10 mouse cellular contexts compared by ENCODE assay signal in the genomic region with DNA sequence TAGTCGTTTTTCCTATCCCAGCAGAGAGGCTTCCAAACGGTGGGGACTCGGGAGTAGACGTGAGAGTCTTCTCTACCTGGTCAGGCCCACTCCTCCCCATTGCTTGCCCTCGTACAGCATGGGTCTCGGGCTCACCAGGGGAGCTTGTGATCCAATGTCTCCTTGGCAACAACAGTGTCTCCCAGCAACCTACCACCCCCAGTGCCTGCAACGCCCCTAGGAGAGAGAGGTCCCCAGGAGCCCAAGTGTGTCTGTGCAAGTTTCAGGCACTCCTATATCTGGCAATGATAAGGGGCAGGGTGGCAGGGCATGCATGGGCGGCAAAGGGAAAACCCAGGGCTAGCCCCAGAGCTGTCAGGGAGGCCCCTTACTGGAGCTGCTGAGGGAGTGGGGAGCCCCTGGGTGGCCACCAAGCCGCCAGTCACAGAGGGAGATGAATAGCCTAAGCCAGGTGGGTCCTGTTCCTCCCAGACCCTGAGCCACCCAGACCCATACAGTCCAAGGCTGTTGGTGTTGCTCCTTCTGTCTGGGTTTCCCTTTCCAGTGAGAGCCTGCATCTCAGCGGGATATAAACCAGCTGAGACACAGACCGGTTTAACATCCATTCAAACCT. TPM values are rescaled to one million over a fixed set of nuclear protein-coding genes. Genes with fewer than 3 reads are reported as not detected.
DNase-seq lines count a peak whose midpoint lies in the region; ATAC-seq and TF ChIP-seq lines count a peak whose summit lies in the region.
"Had no signal": no experiment of that assay in that cellular context is flagged by ENCODE, and none has a peak within 500 bp of the region (broad histone marks: within the 10 kb centered on the region; RNA-seq: fewer than 3 reads in every experiment).

No protein-coding gene starts in this region.

- 49% methylated on average over 11 of the region's 11 CpGs for WGBS in hindbrain, embryonic 11.5 days
- 40% methylated on average over 11 of the region's 11 CpGs for WGBS in hindbrain, embryonic 12.5 days
- 23% methylated on average over 11 of the region's 11 CpGs for WGBS in midbrain, embryonic 16.5 days
- 67% methylated on average over 11 of the region's 11 CpGs for WGBS in thymus, adult 2 months

- no peak for TF ChIP-seq POLR2A in thymus, adult 2 months (IDR thresholded peaks at IDR 0.05; ENCODE audit: control insufficient read depth, extremely low read depth, insufficient read depth, low read length, poor library complexity)

- no peaks in the 10 kb centered on the region for H3K9me3 ChIP-seq in hindbrain, embryonic 11.5 days (ENCODE audit: control insufficient read depth, low read length)
- H3K9me3 ChIP-seq in hindbrain, embryonic 12.5 days (replicated peaks) = peaks cover 3% of the 10 kb centered on the region; the same call in 1 of the 2 replicates
- no peaks in the 10 kb centered on the region for H3K9me3 ChIP-seq in midbrain, embryonic 16.5 days (replicated peaks; ENCODE audit: control insufficient read depth, low read length, poor library complexity, severe bottlenecking)
- H3K9me3 ChIP-seq: liver, embryonic 15.5 days had no signal

- H3K27ac ChIP-seq in hindbrain, embryonic 11.5 days (ENCODE audit: low read depth, low read length) = 0 out of 2 replicates have a peak overlapping the region, but pooled peaks have one; percentile 70
- no peak overlapping the region for H3K27ac ChIP-seq in hindbrain, embryonic 12.5 days
- H3K27ac ChIP-seq in midbrain, embryonic 16.5 days (ENCODE audit: low read length) = no peak overlapping the region
- no peak overlapping the region for H3K27ac ChIP-seq in gastrocnemius, adult 2 months
- no peak overlapping the region for H3K27ac ChIP-seq in thymus, adult 2 months (ENCODE audit: control insufficient read depth, insufficient read depth, low read length)
- H3K27ac ChIP-seq: liver, embryonic 15.5 days had no signal

- intact Hi-C loops in gastrocnemius, adult 2 months (cut with DNase I) = loop anchor here (5.0 kb wide), 2 partner anchors 59 to 86 kb away; partner anchors contain the start of gene Cbx8

- no peak for ATAC-seq in hindbrain, embryonic 11.5 days (ENCODE audit: low FRiP score)
- ATAC-seq in hindbrain, embryonic 12.5 days (ENCODE audit: low FRiP score) = no peak
- ATAC-seq in midbrain, embryonic 16.5 days = no peak

- H3K27me3 ChIP-seq in hindbrain, embryonic 11.5 days (ENCODE audit: control insufficient read depth, insufficient read depth, low read length) = peaks cover 3% of the 10 kb centered on the region; the same call in 1 of the 2 replicates
- peaks cover 18% of the 10 kb centered on the region for H3K27me3 ChIP-seq in hindbrain, embryonic 12.5 days
- no peaks in the 10 kb centered on the region; the same call in 1 of the 2 replicates for H3K27me3 ChIP-seq in midbrain, embryonic 16.5 days (ENCODE audit: control insufficient read depth, insufficient read depth, low read depth, low read length)
- H3K27me3 ChIP-seq in thymus, adult 2 months (ENCODE audit: control insufficient read depth, insufficient read depth, low read length) = no peaks in the 10 kb centered on the region

- peak; percentile 16 for DNase-seq in adrenal gland, postnatal 14 days
- DNase-seq in adrenal gland, adult 18-20 months (ENCODE audit: low spot score in 2 of 2) = no peak
- DNase-seq in hindbrain, embryonic 11.5 days (ENCODE audit: low spot score) = no peak
- peak; percentile 80 for DNase-seq in A20 (ENCODE audit: low read depth, low spot score)
- DNase-seq in gastrocnemius, adult 2 months = no peak
- no peak for DNase-seq in thymus, adult 2 months
- DNase-seq: cerebellum, adult 9-11 months had no signal

- H3K4me2 ChIP-seq in hindbrain, embryonic 11.5 days (replicated peaks; ENCODE audit: low read depth, low read length) = no peak overlapping the region
- H3K4me2 ChIP-seq in hindbrain, embryonic 12.5 days (replicated peaks) = no peak overlapping the region
- H3K4me2 ChIP-seq in midbrain, embryonic 16.5 days (ENCODE audit: low read length) = no peak overlapping the region
- H3K4me2 ChIP-seq: liver, embryonic 15.5 days had no signal

- TF ChIP-seq CTCF in gastrocnemius, adult 2 months (IDR thresholded peaks at IDR 0.05) = no peak
- no peak for TF ChIP-seq CTCF in thymus, adult 2 months (IDR thresholded peaks at IDR 0.05; ENCODE audit: borderline replicate concordance, control insufficient read depth, extremely low read depth, insufficient read depth, low read length, poor library complexity)

- 0 out of 2 replicates have a peak overlapping the region, but pooled peaks have one; percentile 7 for H3K9ac ChIP-seq in hindbrain, embryonic 11.5 days (ENCODE audit: low read depth, low read length)
- no peak overlapping the region for H3K9ac ChIP-seq in hindbrain, embryonic 12.5 days
- H3K9ac ChIP-seq in midbrain, embryonic 16.5 days (ENCODE audit: low read depth, low read length) = peak overlapping the region; percentile 31; the same call in 1 of the 2 replicates
- H3K9ac ChIP-seq: liver, embryonic 15.5 days had no signal

- peaks cover 17% of the 10 kb centered on the region for H3K4me1 ChIP-seq in hindbrain, embryonic 11.5 days (replicated peaks; ENCODE audit: control insufficient read depth, insufficient read depth, low read length)
- peaks cover 52% of the 10 kb centered on the region for H3K4me1 ChIP-seq in hindbrain, embryonic 12.5 days
- peaks cover 38% of the 10 kb centered on the region for H3K4me1 ChIP-seq in midbrain, embryonic 16.5 days (ENCODE audit: control insufficient read depth, insufficient read depth, low read length)
- peaks cover 19% of the 10 kb centered on the region for H3K4me1 ChIP-seq in thymus, adult 2 months (replicated peaks; ENCODE audit: control insufficient read depth, insufficient read depth, low read length)

- H3K4me3 ChIP-seq in hindbrain, embryonic 11.5 days (ENCODE audit: low read depth, low read length) = no peak overlapping the region
- no peak overlapping the region for H3K4me3 ChIP-seq in hindbrain, embryonic 12.5 days
- no peak overlapping the region for H3K4me3 ChIP-seq in midbrain, embryonic 16.5 days (ENCODE audit: low read depth, low read length)
- H3K4me3 ChIP-seq in gastrocnemius, adult 2 months = no peak overlapping the region
- H3K4me3 ChIP-seq in thymus, adult 2 months (ENCODE audit: control insufficient read depth, insufficient read depth, low read length) = no peak overlapping the region
- H3K4me3 ChIP-seq: liver, embryonic 15.5 days had no signal

- no peaks in the 10 kb centered on the region for H3K36me3 ChIP-seq in hindbrain, embryonic 11.5 days (ENCODE audit: control insufficient read depth, insufficient read depth, low read length)
- no peaks in the 10 kb centered on the region for H3K36me3 ChIP-seq in hindbrain, embryonic 12.5 days
- H3K36me3 ChIP-seq in midbrain, embryonic 16.5 days (ENCODE audit: control insufficient read depth, insufficient read depth, low read length) = no peaks in the 10 kb centered on the region
- H3K36me3 ChIP-seq in thymus, adult 2 months (ENCODE audit: control insufficient read depth, insufficient read depth, low read length) = no peaks in the 10 kb centered on the region
- H3K36me3 ChIP-seq: liver, embryonic 15.5 days had no signal

RNA-seq across cellular contexts. Expression of gene Cbx4, which starts 42.8 kb away (rescaled TPM):
- total RNA-seq in adrenal gland, postnatal 14 days (2021) = 105 and 156 TPM in 2 replicates
- 100 to 1,000 TPM; 115 to 163 TPM for total RNA-seq in adrenal gland, adult 18-20 months (2021)
- 5.4 and 7.1 TPM in 2 replicates for polyA plus RNA-seq in hindbrain, embryonic 11.5 days (2014; fragmentation: Nextera tagmentation; extraction: Ambion mirVana)
- polyA plus RNA-seq in hindbrain, embryonic 12.5 days (2016; fragmentation: Nextera tagmentation; extraction: Ambion mirVana) = 13.2 and 15.0 TPM in 2 replicates
- 23.9 and 25.6 TPM in 2 replicates for polyA plus RNA-seq in midbrain, embryonic 16.5 days (2015; fragmentation: Nextera tagmentation; extraction: Ambion mirVana)
- total RNA-seq in gastrocnemius, adult 2 months (2021) = 1 to 10 TPM; 2.1 to 2.2 TPM
- polyA plus RNA-seq in thymus, adult 2 months (2012; rRNA removed) = 54.7 and 56.8 TPM in 2 replicates

Comparison
In these comparisons a context has a peak if more than half of its experiments do, and no peak if none do; other contexts are left out.
1. DNase-seq: peak in adrenal gland, postnatal 14 days (single experiment) and A20 (single experiment); none in adrenal gland, adult 18-20 months (0 of 2), hindbrain, embryonic 11.5 days (single experiment), gastrocnemius, adult 2 months (single experiment) and thymus, adult 2 months (single experiment).